Mouse (Mus musculus) myocyte (in vitro differentiated cells): ENCODE results near the gene Clint1.

Experiments
- CEBPB ChIP-seq: IDR thresholded peaks from 2 replicates; pipeline ENCODE4 v1.6.1; 2011; ENCODE audit warnings: mild to moderate bottlenecking, moderate library complexity; ENCODE audit not compliant: poor library complexity, insufficient read depth, severe bottlenecking
- E2F4 ChIP-seq: IDR thresholded peaks from one replicate; pipeline ENCODE4 v1.6.1; 2011; ENCODE audit warnings: mild to moderate bottlenecking, control low read depth, moderate library complexity; ENCODE audit not compliant: insufficient read depth
- MAX ChIP-seq: IDR thresholded peaks from one replicate; pipeline ENCODE4 v1.6.1; 2011; ENCODE audit warnings: low read depth, mild to moderate bottlenecking, control low read depth
- POLR2A ChIP-seq: IDR thresholded peaks from one replicate; pipeline ENCODE4 v1.6.1; 2011; ENCODE audit warnings: low read depth, mild to moderate bottlenecking, control low read depth, moderate library complexity; ENCODE audit not compliant: insufficient read length
- POLR2AphosphoS2 ChIP-seq: IDR thresholded peaks from one replicate; pipeline ENCODE4 v1.6.1; 2011; ENCODE audit warnings: low read depth, control low read depth; ENCODE audit not compliant: insufficient read length
- REST ChIP-seq: IDR thresholded peaks from one replicate; pipeline ENCODE4 v1.6.1; 2011; ENCODE audit warnings: mild to moderate bottlenecking, control low read depth, moderate library complexity; ENCODE audit not compliant: insufficient read depth, insufficient read length
- SRF ChIP-seq: IDR thresholded peaks from one replicate; pipeline ENCODE4 v1.6.1; 2011; ENCODE audit warnings: low read depth; ENCODE audit not compliant: control insufficient read depth, insufficient read length
- TCF12 ChIP-seq: IDR thresholded peaks from one replicate; pipeline ENCODE4 v1.6.1; 2011; ENCODE audit warnings: mild to moderate bottlenecking, control low read depth; ENCODE audit not compliant: poor library complexity, insufficient read depth, severe bottlenecking
- TCF3 ChIP-seq: IDR thresholded peaks from one replicate; pipeline ENCODE4 v1.6.1; 2011; ENCODE audit warnings: low read depth, control low read depth; ENCODE audit not compliant: insufficient read length
- USF1 ChIP-seq: IDR thresholded peaks from one replicate; pipeline ENCODE4 v1.6.1; 2011; ENCODE audit warnings: low read depth, mild to moderate bottlenecking, control low read depth, moderate library complexity

DNA sequence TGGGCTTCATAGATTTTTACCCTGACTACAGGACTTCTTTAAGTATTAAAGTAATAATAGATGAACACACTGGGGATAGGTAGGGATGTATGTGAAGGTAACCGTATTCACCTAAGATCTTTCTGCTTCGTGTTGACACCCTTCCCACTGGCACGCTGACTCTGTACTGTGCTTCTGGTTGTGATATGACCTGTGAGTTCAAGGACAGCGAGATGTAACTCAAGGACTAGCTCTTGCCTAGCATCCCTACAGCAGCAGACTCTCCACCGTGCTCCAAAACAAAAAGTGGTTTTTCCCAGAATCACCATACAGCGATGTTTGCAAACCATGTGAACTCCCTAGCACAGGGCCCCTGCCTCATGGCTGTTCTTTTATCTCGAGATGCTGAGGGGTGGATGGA lies 56.2 kb downstream of the Clint1 start:
- TF ChIP-seq POLR2A (no peak), E2F4 (no peak), USF1 (no peak), MAX (no peak), REST (no peak), SRF (no peak), TCF3 (no peak), TCF12 (no peak), CEBPB (no peak), POLR2AphosphoS2 (no peak)
